Mouse (Mus musculus): ENCODE measurements around the gene Dcun1d2.
"Not testable (repeated sequence)": the region's sequence is repeated elsewhere in the genome, so short reads cannot be mapped to it uniquely, and the experiment has no call there.

The Dcun1d2 gene

GRCm38 (mm10) chr8:13287692-13288623 is at the start of gene Dcun1d2, which contains the start of gene Tmco3:
TSS of gene Dcun1d2 (minus strand) at chr8:13288131.
TSS of gene Tmco3 (plus strand) at chr8:13288190.
- peak; percentile 95 for DNase-seq

- DNase-seq: no peak
Observed at GRCm38 (mm10) chr8:13337678-13338077, 49.7 kb upstream of the Dcun1d2 start.

- not testable (repeated sequence) for DNase-seq
Observed at GRCm38 (mm10) chr8:13337245-13337644, 49.3 kb upstream of the Dcun1d2 start.

- DNase-seq: no peak
Observed at GRCm38 (mm10) chr8:13334671-13335070, 46.7 kb upstream of the Dcun1d2 start.

- peak; percentile 32 for DNase-seq
Observed at GRCm38 (mm10) chr8:13326598-13326997, 38.7 kb upstream of the Dcun1d2 start.

GRCm38 (mm10) chr8:13316671-13317070 is 28.7 kb upstream of the Dcun1d2 start:
- no peak for DNase-seq

- no peak for DNase-seq
Observed at GRCm38 (mm10) chr8:13314922-13315321, 27.0 kb upstream of the Dcun1d2 start.

GRCm38 (mm10) chr8:13306916-13307315 is 19.0 kb upstream of the Dcun1d2 start:
- peak; percentile 21 for DNase-seq

GRCm38 (mm10) chr8:13306309-13306909 is 18.5 kb upstream of the Dcun1d2 start:
- no peak for DNase-seq

- no peak for DNase-seq
Observed at GRCm38 (mm10) chr8:13305884-13306283, 18.0 kb upstream of the Dcun1d2 start.

GRCm38 (mm10) chr8:13305459-13305858 is 17.5 kb upstream of the Dcun1d2 start:
- no peak for DNase-seq

GRCm38 (mm10) chr8:13301036-13301435 is 13.1 kb upstream of the Dcun1d2 start:
- no peak for DNase-seq

- DNase-seq: no peak
Observed at GRCm38 (mm10) chr8:13299571-13299970, 11.6 kb upstream of the Dcun1d2 start.

- DNase-seq: peak; percentile 11
Observed at GRCm38 (mm10) chr8:13293677-13294470, 5.9 kb upstream of the Dcun1d2 start.

GRCm38 (mm10) chr8:13292364-13292763 is 4.4 kb upstream of the Dcun1d2 start:
- peak; percentile 86 for DNase-seq

GRCm38 (mm10) chr8:13288646-13289045 is 715 bp upstream of the Dcun1d2 start:
- DNase-seq: no peak

GRCm38 (mm10) chr8:13287304-13287691 is 633 bp downstream of the Dcun1d2 start:
- DNase-seq: peak; percentile 96

GRCm38 (mm10) chr8:13283200-13283599 is 4.7 kb downstream of the Dcun1d2 start:
- no peak for DNase-seq

GRCm38 (mm10) chr8:13276941-13277447 is 10.9 kb downstream of the Dcun1d2 start:
- DNase-seq: no peak

- DNase-seq: peak; percentile 67
Observed at GRCm38 (mm10) chr8:13272834-13273233, 15.1 kb downstream of the Dcun1d2 start.

GRCm38 (mm10) chr8:13267566-13267965 is 20.4 kb downstream of the Dcun1d2 start:
- DNase-seq: no peak

- DNase-seq: no peak
Observed at GRCm38 (mm10) chr8:13263376-13263775, 24.6 kb downstream of the Dcun1d2 start.

- peak; percentile 88 for DNase-seq
Observed at GRCm38 (mm10) chr8:13254019-13254418, 33.9 kb downstream of the Dcun1d2 start, which contains the start of gene Adprhl1. TSS of gene Adprhl1 (minus strand) at chr8:13254162.

All from lung, postnatal 36 days (tissue).